Mouse (Mus musculus) embryonic facial prominence, embryonic 12.5 days (tissue): ENCODE results near the gene Asap2. TPM values are rescaled to one million over a fixed set of nuclear protein-coding genes. Genes with fewer than 3 reads are reported as not detected.

Experiments
- ATAC-seq: fragments of 200-750 bp; cut with Nextera tagmentation; 2 replicates; pipeline ENCODE4 v1.8.0; 2017; ENCODE audit not compliant: insufficient number of reproducible peaks, insufficient read depth, low FRiP score, low TSS enrichment
- H3K27ac ChIP-seq: fragments of 300-500 bp; sonication (generic); 2 replicates; pipeline ENCODE4 v1.5.1; 2016; ENCODE audit warnings: mild to moderate bottlenecking
- H3K27me3 ChIP-seq: fragments of 300-500 bp; sonication (generic); 2 replicates; pipeline ENCODE4 v1.6.1; 2016; ENCODE audit warnings: mild to moderate bottlenecking, moderate library complexity
- H3K36me3 ChIP-seq: fragments of 300-500 bp; sonication (generic); 2 replicates; pipeline ENCODE4 v1.6.1; 2016; ENCODE audit warnings: mild to moderate bottlenecking
- H3K4me1 ChIP-seq: fragments of 300-500 bp; sonication (generic); 2 replicates; pipeline ENCODE4 v1.6.1; 2016
- H3K4me2 ChIP-seq: fragments of 300-500 bp; sonication (generic); replicated peaks from 2 replicates; pipeline ENCODE4 v1.6.1; 2016; ENCODE audit warnings: mild to moderate bottlenecking, moderate library complexity
- H3K4me3 ChIP-seq: fragments of 300-500 bp; sonication (generic); 2 replicates; pipeline ENCODE4 v1.5.1; 2016; ENCODE audit warnings: mild to moderate bottlenecking
- H3K9ac ChIP-seq: fragments of 300-500 bp; sonication (generic); 2 replicates; pipeline ENCODE4 v1.6.1; 2016; ENCODE audit warnings: mild to moderate bottlenecking, moderate library complexity
- H3K9me3 ChIP-seq: fragments of 300-500 bp; sonication (generic); 2 replicates; pipeline ENCODE4 v1.6.1; 2016; ENCODE audit warnings: mild to moderate bottlenecking, moderate library complexity
- WGBS: fragments of 180-500 bp; shearing (Covaris S2); methylation state at CpG from one replicate; pipeline ENCODE4 v1.1.7; 2016; 5-methylcytosine and 5-hydroxymethylcytosine counted together
- polyA plus RNA-seq: library from polyadenylated mRNA; unstranded; fragments of >200 nt; fragmentation: Nextera tagmentation; extraction: Ambion mirVana; gene quantifications from 2 replicates; pipeline ENCODE4 v1.2.1, GENCODE M21; 2016

The Asap2 gene
- polyA plus RNA-seq, 1 experiment from 2014 or later: 17.0 TPM

DNA sequence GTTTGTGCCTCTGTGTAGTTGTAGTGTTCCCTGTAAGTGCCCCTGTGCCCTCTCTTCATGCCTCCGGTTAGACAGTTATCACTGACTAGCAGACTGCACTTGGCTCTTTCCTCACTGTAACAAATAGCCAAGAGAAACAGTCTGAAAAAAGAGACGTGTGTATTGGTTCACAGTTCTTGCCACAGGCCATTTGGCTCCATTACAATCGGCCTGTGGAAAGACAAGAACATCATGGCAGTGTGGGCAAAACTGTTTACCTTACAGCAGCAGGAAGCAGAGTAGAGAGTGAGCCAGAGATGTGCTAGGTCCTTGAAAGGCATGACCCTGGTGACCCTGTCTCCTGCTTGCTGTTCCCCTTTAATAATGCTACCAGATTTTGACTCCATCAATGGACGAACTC is 271.3 kb downstream of the Asap2 start:
- no peak overlapping the region for H3K4me3 ChIP-seq
- no peak overlapping the region for H3K27ac ChIP-seq
- H3K9ac ChIP-seq: no peak overlapping the region
- no peak overlapping the region for H3K4me2 ChIP-seq
- no peaks in the 10 kb centered on the region for H3K9me3 ChIP-seq
- no peaks in the 10 kb centered on the region for H3K4me1 ChIP-seq
- H3K27me3 ChIP-seq: no peaks in the 10 kb centered on the region
- no peak for ATAC-seq
- peaks cover 70% of the 10 kb centered on the region for H3K36me3 ChIP-seq
- WGBS: 74% methylated on average over 4 of the region's 4 CpGs

DNA sequence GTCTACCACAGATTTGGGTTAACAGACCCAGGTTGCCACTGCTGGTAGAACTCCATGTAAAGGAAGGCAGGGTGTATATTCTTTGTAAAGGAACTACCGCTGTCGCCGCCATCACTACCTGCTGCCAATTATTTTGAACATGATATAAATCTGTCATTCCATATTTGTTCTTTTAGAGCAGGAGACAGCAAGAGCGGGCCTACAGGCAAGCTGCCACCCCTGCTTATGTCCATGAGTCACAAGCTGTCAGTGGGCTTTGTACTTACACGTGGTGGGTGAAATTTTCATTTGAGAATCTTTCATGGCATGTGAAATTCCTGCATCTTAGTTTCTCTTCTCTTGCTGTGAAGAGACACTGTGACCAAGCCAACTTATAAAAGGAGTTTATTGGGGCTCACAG is 273.0 kb downstream of the Asap2 start:
- WGBS: 94% methylated on average over 5 of the region's 5 CpGs
- Histone ChIP-seq H3K27me3 (no peaks in the 10 kb centered on the region), H3K9me3 (no peaks in the 10 kb centered on the region), H3K27ac (no peak overlapping the region), H3K4me3 (no peak overlapping the region), H3K9ac (no peak overlapping the region), H3K36me3 (peaks cover 68% of the 10 kb centered on the region), H3K4me2 (no peak overlapping the region), H3K4me1 (no peaks in the 10 kb centered on the region)
- no peak for ATAC-seq

DNA sequence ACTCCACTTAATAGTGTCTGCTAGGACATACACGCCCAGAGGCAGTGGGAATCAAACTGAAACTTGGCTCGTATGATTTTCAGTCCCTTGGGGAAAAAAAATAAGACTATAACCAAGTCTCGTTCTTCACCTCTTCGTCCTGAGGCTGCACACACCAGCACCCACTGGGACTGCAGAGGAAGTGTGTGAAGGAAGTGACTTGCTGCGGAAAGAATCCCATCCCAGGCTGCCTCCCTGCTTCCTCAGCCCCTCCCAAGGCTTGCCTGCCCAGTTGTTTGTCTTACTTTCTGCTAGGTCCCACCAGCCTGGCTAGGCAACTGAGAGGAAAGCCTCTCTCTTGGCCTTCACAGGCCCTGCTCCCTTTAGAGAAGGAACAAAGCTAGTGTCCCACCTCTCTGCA is 274.0 kb downstream of the Asap2 start:
- no peak overlapping the region for H3K27ac ChIP-seq
- no peaks in the 10 kb centered on the region for H3K9me3 ChIP-seq
- WGBS: 73% methylated on average over 5 of the region's 5 CpGs
- no peaks in the 10 kb centered on the region for H3K27me3 ChIP-seq
- H3K4me1 ChIP-seq: no peaks in the 10 kb centered on the region
- no peak for ATAC-seq
- no peak overlapping the region for H3K9ac ChIP-seq
- peaks cover 72% of the 10 kb centered on the region for H3K36me3 ChIP-seq
- no peak overlapping the region for H3K4me2 ChIP-seq
- no peak overlapping the region for H3K4me3 ChIP-seq

DNA sequence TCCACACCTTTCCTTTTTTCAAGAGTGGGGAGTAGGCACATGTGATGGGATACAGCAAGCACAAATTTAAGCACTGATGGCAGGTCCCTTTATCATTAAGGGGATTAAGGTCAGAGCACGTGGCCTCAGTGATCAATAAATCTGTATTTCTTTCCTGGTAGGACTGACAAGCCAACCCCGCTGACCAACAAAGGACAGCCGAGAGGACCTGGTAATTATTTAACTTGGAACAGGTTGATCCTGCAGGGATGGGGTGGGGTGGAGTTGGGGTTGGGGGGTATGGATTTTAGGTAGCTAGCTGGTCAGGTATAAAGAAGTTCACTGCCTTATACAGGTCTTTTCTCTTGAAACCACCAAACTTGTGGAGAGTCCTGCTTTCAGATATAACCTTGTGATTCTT is 274.7 kb downstream of the Asap2 start:
- Histone ChIP-seq H3K27me3 (no peaks in the 10 kb centered on the region), H3K36me3 (peaks cover 71% of the 10 kb centered on the region), H3K9ac (no peak overlapping the region), H3K4me3 (no peak overlapping the region), H3K9me3 (no peaks in the 10 kb centered on the region), H3K4me1 (no peaks in the 10 kb centered on the region), H3K4me2 (no peak overlapping the region), H3K27ac (no peak overlapping the region)
- no peak for ATAC-seq
- 84% methylated on average over 3 of the region's 3 CpGs for WGBS

DNA sequence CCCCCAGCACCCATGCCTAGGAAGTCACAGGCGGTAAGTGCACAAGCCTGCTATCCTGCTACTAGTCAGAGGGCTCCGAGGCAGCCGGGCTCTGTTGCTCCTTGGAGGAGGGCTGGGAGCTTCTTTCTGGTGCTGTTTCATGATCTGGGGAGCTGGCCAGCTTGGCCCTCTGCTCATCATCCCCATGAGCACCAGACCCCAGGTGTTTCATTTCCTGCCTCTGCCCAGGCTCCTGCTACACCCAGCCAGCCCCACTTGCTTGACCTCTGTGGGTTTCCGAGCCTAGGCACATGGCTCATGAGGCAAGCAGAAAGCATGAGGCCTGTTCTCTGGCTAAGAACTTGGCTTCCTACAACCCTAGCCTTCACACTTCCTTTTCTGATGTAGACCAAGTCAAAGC is 275.2 kb downstream of the Asap2 start:
- H3K9ac ChIP-seq: no peak overlapping the region
- H3K9me3 ChIP-seq: no peaks in the 10 kb centered on the region
- peaks cover 71% of the 10 kb centered on the region for H3K36me3 ChIP-seq
- 93% methylated on average over 4 of the region's 4 CpGs for WGBS
- H3K4me3 ChIP-seq: no peak overlapping the region
- no peak overlapping the region for H3K27ac ChIP-seq
- no peaks in the 10 kb centered on the region for H3K27me3 ChIP-seq
- no peaks in the 10 kb centered on the region for H3K4me1 ChIP-seq
- no peak for ATAC-seq
- no peak overlapping the region for H3K4me2 ChIP-seq

DNA sequence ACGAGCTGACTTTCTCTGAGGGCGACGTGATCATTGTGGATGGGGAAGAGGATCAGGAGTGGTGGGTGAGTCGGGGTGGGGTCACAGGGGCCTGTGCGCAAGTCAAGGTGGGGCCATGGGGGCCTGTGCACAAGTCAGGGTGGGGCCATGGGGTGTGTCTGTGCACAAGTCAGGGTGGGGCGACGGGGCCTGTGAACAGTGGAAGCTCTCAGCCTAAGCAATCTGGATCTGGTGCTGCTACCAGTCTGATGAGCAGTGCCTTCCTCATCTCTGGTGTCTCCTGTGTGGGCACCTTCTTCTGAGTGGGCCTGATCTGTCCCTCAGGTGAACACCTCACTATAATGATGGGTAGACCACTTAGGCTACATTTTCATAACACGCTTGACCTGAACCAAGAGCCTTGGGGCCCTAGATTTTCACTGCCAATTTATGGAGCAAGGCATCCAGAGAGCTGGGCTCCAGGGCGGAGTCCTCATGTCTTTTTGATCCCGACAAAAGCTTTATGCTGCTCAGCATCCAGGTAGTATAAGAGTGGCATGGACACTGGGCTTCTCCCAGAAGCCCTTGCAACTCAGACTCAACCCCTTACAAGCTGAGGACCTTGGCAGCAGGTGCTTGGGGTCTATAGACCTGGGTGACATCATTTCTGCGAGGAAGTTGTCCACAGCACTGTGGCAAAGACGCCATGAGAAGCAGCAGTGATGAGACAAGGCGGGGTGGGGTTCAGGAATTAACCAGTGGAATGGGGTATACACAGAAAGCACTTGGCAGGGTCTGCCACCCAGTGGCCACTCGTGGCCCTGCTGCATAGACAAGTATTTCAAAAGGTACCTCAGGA is 275.9 kb downstream of the Asap2 start:
- H3K9ac ChIP-seq: no peak overlapping the region
- H3K27ac ChIP-seq: no peak overlapping the region
- no peaks in the 10 kb centered on the region for H3K9me3 ChIP-seq
- no peaks in the 10 kb centered on the region for H3K27me3 ChIP-seq
- WGBS: 80% methylated on average over 14 of the region's 14 CpGs
- H3K4me2 ChIP-seq: no peak overlapping the region
- no peak; the same call in 1 of the 2 replicates for ATAC-seq
- H3K4me3 ChIP-seq: no peak overlapping the region
- peaks cover 73% of the 10 kb centered on the region for H3K36me3 ChIP-seq
- H3K4me1 ChIP-seq: no peaks in the 10 kb centered on the region

DNA sequence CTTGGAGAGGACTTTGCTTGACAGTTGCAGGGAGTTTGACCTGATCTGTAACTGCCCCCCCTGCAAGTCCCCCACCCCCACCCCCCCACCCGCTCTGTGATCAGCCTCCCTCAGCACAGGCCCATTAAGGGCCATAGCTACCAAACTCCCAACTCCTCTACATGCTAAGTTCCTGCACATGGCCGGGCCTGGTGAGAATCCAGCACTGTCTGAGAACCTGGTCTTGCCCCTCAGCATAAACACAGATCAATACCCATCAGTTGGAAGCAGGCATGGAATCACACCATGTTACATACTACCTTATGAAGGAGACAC is 276.5 kb downstream of the Asap2 start:
- H3K36me3 ChIP-seq: peaks cover 79% of the 10 kb centered on the region
- no peaks in the 10 kb centered on the region for H3K4me1 ChIP-seq
- ATAC-seq: peak; percentile 57
- no peaks in the 10 kb centered on the region for H3K9me3 ChIP-seq
- WGBS: 77% methylated on average over 2 of the region's 2 CpGs
- H3K27me3 ChIP-seq: no peaks in the 10 kb centered on the region
- no peak overlapping the region for H3K9ac ChIP-seq
- H3K4me3 ChIP-seq: no peak overlapping the region
- no peak overlapping the region for H3K4me2 ChIP-seq
- no peak overlapping the region for H3K27ac ChIP-seq

DNA sequence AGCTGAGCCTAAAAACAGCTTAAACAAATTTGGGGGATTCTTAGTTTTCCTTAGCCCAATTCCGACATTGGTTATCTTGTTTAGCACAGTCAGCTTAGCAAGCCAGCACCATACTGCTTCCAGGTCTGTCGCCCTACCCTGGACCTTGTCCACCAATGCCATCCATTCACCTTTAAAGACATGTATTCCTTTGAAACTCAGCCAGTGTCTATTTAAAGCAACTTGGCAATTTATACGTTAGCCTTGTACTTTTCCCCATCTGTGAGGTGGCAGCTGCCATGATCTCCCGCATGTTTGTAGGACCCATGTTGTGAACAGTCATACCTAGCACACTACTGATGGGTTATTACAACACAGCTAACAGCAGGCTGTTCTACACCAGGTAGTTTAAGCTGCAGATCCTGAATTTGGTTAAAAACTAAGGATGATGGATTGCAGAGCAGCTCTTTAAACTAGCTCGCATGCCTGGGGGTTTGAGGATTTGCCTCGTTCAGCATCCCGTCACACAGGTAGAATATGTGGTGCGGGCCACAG is 277.9 kb downstream of the Asap2 start:
- Histone ChIP-seq H3K27ac (no peak overlapping the region), H3K9ac (no peak overlapping the region), H3K9me3 (no peaks in the 10 kb centered on the region), H3K27me3 (no peaks in the 10 kb centered on the region), H3K36me3 (peaks cover 81% of the 10 kb centered on the region), H3K4me1 (no peaks in the 10 kb centered on the region), H3K4me2 (no peak overlapping the region), H3K4me3 (no peak overlapping the region)
- 93% methylated on average over 8 of the region's 8 CpGs for WGBS
- no peak for ATAC-seq

DNA sequence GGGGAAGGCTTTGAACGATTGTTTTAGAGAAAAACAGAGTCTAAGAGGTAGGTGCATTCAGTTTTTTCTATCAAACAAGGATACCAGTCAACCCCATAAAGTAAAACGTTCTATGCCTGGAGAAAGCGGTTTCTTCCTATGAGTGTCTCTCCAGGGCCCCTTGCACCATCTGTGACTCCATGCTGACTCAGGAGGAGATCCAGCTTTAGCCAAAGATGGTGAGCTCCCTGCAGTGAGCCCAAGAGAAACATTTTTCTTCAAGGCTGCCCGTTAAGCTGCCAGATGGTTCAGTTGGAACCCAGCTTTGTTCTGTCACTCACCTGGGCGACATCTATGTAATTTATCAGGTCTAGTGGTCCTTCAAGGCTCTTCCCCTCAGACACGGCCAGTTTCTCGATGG is 284.2 kb downstream of the Asap2 start:
- no peak overlapping the region for H3K4me2 ChIP-seq
- ATAC-seq: no peak
- no peak overlapping the region for H3K9ac ChIP-seq
- no peaks in the 10 kb centered on the region for H3K9me3 ChIP-seq
- 80% methylated on average over 7 of the region's 7 CpGs for WGBS
- H3K27me3 ChIP-seq: no peaks in the 10 kb centered on the region
- no peaks in the 10 kb centered on the region for H3K4me1 ChIP-seq
- H3K27ac ChIP-seq: no peak overlapping the region
- no peak overlapping the region for H3K4me3 ChIP-seq
- peaks cover 39% of the 10 kb centered on the region for H3K36me3 ChIP-seq

DNA sequence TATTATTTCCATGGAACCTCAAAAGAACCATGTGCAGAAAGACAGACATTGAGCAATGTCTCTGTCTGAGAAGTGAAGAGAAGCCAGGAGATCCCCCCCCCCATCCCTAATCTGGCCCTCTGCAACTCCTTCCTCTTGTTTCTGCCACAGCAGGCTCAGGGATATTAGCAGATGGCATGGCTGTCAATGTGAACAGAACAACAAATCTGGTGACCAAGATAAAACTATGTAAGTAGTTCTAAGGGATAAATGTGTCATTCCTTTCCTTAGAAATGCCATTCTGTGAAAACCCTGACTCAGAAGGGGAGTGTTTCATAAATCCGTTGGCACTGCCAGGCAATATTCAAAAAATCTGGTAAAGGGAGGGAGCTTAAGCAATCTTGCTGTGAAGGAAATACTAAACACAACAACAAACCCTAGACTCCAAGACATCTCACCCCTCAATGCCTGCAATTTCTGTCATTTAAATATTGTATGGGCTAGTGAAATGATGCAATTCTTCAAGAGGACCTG is 287.1 kb downstream of the Asap2 start:
- no peak for ATAC-seq
- no peak overlapping the region for H3K9ac ChIP-seq
- no peak overlapping the region for H3K27ac ChIP-seq
- H3K4me2 ChIP-seq: no peak overlapping the region
- no peaks in the 10 kb centered on the region for H3K9me3 ChIP-seq
- 88% methylated on average over 1 of the region's 1 CpGs for WGBS
- H3K27me3 ChIP-seq: no peaks in the 10 kb centered on the region
- peaks cover 14% of the 10 kb centered on the region for H3K36me3 ChIP-seq
- H3K4me3 ChIP-seq: no peak overlapping the region
- H3K4me1 ChIP-seq: no peaks in the 10 kb centered on the region

DNA sequence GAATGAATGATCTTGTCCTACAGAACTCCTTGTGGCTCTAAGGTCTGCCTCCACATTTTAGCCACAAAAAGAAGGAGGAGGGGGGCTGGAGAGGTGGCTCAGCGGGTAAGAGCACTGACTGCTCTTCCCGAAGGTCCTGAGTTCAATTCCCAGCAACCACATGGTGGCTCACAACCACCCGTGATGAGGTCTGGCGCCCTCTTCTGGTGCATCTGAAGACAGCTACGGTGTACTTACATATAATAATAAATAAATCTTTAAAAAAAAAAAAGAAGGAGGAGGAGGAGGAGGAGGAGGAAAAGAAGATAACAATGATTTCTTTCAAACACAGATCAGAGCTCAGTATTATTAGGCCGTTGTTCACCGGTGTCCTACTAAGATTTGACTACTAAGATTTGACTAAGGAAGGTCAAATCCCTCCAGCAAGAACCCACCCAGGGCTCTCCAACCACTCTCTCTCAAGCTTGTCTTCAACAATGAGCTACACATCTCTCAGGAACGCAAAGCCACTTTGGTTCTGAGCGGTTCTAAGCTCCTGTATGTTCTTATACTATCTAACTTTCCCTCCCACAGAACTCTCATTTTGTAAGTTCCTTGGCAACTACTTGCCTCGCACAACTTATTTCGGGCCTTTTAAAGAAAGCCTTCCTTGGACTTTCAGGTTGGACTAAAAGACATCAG is 294.6 kb downstream of the Asap2 start, which contains the start of gene Cpsf3:
Gene Cpsf3 (plus strand): TSS at position 631 of the 681 bp plus-strand sequence.
- Histone ChIP-seq H3K4me3 (peak within 1 kb of the TSS; percentile 77), H3K36me3 (0 out of 2 replicates have a peak, but pooled peaks cover 6% of the 10 kb centered on the region), H3K9ac (peak within 1 kb of the TSS; percentile 83), H3K4me2 (peak within 1 kb of the TSS; percentile 66), H3K27me3 (no peaks in the 10 kb centered on the region), H3K4me1 (peaks cover 12% of the 10 kb centered on the region), H3K9me3 (no peaks in the 10 kb centered on the region), H3K27ac (peak within 1 kb of the TSS; percentile 92)
- WGBS: 50% methylated on average over 11 of the region's 11 CpGs
- ATAC-seq: no peak
